Mouse (Mus musculus) kidney, adult 8-10 months (tissue): Measurements from ENCODE around the gene Olfr56.
"Not testable (repeated sequence)": the region's sequence is repeated elsewhere in the genome, so short reads cannot be mapped to it uniquely, and the experiment has no call there.

Experiments
- DNase-seq, 2 experiments: peaks; one replicate each; pipeline ENCODE4 v3.0.0; 2022

Gene Olfr56

DNA sequence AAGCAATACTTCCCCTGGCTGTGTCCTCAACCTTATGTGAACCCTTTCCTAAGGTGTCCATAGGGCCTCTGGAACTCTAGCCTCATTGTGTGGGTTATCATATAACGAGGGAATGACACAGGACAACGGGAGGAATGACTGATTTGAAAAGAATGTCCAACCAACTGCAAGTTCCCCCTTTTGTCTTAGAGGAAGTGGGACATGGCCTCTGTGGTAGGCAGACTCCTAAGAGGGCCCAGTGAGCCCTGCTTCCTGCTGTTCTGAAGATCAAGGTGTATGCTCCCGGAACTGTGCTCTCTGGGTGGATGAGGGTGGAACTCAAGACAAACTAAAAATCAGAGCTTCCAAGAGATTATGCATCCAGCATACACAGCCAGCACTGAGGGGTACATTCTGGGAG lies 81.4 kb downstream of the Olfr56 start:
- DNase-seq = not testable (repeated sequence)

DNA sequence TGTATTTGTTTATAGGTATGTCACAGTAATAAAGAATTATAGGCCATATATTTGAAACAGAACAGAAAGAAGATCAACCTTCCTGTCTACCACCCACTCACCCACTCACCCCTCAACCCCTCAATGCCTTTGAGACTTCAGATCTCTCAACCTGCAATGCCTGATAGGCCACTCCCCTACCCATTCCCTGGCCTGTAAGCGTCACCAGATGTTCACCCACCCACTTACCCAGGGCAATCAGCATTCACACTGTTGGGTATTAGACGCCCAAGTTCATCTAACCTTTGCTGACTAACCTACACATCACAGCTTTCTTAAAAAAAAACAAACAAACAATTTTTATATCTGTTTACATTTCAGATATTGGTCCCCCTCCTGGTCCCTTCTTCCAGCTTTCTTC lies 83.2 kb downstream of the Olfr56 start:
- DNase-seq = not testable (repeated sequence)

DNA sequence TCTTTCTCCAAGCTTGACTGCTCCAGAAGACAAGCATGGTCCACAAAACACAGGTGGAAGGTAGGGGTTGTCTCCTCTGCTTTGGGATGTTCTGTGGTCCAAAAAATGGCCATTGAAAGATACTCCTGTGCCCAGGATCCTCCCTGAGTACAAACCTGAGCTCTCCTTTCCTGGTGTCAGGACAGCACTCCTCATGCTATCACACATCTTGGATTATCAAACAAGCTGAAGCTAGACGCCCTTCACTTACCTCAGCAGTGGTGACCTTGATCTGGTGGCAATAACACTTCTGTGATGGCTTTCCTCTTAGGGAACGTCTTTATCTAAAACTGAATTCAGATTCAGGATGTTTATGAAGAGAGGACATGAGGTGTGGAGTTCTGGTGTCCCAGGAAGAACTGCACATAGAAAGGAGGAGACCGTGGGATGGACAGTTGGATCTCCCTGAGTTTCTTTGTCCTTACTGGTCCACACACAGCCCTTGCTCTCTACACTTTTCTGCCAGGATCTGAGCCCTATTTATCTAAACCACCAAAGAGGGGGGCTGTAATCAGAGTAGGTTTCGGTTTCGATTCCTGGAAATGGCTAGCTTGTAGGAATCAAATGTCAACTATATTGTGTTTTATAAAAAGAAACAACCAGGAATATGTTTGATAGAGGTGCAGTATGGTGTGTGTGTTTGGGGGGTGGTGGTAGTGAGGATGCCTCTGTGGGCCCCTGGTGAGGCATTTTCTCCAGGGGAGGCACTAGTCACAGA lies 85.2 kb downstream of the Olfr56 start, which contains the start of gene Tgtp2:
Gene Tgtp2, minus strand, starts transcription at position 494 of the 757 bp plus-strand sequence.
- DNase-seq = peak in 1 of 2 experiments; percentile 26

DNA sequence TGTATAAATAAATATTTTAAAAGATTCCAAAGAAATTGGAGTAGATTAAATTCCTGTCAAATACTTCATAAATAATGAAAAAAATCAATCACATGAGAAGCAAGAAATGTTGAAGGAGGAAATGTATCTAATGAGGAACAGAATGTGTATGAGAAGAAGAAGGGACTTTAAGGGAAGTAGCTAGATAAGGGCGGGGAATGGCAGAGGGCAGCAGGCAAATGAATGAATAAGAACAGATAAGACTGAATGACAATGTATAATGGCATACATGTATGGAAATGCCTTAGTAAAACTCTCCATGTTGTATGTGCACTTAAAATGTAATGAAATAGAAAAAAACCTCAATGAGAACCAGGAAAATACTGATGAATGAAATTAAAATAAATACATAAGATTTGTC lies 89.7 kb downstream of the Olfr56 start:
- DNase-seq = no peak

DNA sequence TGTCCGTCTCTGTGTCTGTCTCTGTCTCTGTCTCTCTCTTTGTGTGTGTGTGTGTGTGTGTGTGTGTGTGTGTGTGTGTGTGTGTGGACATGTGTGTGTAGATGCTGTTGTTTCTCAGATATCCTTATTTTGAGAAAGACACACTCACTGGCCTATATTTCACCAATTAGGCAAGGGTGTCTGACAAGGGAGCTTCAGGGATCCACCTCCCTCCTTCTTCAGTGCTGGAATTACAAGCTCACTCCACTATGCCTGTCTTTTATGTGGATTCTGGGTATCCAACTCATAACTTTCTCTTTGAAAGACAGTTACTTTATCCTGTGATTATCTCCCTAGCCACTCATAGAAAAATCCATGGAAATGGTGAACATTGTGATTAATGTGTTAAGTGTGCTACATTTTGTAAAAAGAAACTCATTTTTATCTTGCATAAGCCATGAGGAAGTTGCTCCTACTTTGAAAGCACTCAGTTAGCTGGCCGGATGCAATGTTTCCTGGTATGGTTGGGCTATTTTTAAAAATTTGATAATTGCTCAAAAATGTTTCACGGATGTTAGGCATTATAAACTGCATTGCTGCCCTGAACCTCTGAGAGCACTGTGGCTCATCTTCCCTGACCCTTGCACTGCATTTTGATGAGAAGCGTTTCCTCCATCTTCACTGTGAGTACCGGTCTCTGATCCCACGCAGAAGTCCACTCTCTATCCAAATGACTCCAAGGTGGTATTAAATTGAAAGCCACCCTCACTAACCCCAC lies 97.5 kb downstream of the Olfr56 start, which contains the start of gene Ifi47:
Gene Ifi47, plus strand, starts transcription at position 587 of the 757 bp plus-strand sequence.
- DNase-seq = peak; percentile 39 to 66

DNA sequence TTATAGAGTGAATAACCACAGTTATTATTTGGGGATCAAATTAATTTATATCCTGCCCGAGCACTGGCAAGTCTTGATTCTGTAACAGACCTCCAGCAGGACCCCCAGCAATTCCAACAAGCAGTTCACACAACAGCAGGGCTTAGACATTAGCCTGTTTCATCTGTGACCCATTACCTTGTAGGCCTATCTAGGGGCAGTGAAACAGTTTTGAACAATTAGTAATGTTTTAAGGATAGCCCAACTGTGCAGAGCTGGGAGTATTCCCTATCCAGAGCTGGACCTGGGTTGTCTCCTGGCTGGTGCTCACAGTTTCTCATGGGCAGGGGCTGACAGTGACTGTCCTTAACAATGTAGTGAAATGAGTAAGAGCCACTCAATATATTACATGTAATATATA lies 98.3 kb downstream of the Olfr56 start:
- no peak for DNase-seq

DNA sequence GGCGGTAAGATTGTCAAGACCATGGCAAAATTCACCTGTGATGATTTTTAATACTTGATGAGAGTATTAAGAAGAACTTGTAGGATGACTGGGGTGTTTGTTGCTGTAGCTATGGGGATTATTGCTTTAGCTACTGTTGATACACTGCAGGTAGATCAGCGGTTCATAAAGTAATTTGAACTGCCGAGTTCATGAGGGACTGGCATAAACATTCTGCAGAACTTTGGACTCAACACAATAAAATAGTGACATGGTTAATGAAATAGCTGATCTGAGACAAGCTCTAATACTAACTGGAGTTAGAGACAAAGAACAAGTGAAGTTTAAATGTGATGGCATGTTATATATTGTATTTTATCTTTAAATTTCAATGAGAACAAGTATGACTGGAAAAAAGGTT lies 100.0 kb downstream of the Olfr56 start:
- no peak for DNase-seq

DNA sequence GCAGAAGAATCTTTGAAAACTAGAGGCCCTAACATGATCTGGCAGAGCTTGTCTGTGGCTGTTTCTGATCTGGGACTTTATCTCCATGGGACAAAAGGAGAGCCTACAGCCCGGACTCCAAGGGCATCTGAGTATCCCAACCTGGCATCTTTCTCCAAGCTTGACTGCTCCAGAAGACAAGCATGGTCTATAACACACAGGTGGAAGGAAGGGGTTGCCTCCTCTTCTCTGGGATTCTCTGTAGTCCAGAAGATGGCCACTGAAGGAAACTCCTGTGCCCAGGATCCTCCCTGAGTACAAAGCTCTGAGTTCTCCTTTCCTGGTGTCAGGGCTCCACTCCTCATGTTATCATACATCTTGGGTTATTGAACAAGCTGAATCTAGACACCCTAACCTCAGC lies 101.9 kb downstream of the Olfr56 start:
- DNase-seq = no peak

DNA sequence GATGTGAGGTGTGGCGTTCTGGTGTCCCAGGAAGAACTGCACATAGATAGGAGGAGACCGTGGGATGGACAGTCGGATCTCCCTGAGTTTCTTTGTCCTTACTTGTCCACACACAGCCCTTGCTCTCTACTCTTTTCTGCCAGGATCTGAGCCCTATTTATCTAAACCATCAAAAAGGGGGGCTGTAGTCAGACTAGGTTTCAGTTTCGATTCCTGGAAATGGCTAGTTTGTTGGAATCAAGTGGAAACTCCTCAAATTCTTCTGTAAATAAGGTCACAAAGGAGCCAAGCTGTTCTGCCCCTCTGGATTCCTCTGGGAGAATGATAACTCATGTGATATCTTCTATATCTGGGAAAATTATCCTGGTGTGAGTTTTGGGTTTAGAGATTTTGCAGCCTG lies 102.7 kb downstream of the Olfr56 start:
- DNase-seq = peak in 1 of 2 experiments; percentile 44

DNA sequence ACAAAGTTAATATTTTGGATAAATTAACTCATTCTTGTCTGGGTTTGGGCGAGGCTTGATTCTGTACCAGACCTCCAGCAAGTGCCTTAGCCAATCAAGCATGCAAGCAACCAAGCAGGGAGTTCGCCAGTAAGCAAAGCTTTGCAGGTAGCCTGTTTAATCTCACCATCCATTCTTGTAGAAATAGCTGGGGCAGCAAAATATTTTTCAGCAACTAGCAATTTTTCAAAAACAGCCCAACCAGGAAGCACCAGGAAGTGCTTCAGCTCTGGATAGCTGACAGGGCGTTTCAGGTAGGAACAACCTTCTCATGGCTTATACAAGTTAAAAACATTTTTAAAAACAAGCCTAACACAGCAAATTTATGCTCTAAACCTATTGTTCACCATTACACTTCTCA lies 103.2 kb downstream of the Olfr56 start:
- DNase-seq = peak; percentile 44 to 51

DNA sequence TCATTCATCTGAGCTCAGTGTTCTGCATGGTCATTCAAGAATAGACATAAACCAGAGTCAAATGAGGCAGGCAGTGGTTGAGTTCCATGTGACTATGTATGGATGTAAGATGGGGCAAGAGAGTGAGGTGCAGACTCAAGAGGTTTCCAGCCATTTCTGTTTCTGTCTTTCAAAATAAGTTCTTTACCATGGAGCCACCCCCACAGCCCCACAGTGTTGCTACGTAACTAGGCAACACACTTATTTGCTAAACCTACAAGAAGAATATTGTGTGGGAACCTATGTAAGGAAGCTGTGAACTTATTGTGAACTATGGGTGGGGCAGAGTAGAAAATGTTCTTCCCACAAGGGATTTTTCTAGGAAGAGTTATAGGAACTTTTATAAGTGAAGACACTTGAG lies 104.5 kb downstream of the Olfr56 start:
- no peak for DNase-seq

DNA sequence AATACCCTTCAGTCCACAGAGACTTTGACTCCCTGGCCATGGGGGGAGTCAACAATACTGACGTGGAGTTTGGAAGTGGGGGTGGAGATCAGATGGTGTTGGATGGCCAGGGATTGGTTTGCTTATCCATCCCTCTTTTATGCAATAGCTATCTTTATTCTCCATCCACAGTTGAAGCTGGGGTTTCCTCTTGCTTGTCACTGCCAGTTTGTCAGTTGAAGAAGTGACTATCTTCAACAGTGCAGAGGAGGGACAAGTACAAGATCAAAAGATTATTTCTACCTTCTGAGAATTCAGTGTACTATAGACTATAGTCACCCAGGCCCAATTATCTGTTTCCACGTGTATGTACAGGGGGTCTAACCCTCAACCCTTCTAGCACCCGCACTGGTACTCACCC lies 105.1 kb downstream of the Olfr56 start:
- DNase-seq = no peak

DNA sequence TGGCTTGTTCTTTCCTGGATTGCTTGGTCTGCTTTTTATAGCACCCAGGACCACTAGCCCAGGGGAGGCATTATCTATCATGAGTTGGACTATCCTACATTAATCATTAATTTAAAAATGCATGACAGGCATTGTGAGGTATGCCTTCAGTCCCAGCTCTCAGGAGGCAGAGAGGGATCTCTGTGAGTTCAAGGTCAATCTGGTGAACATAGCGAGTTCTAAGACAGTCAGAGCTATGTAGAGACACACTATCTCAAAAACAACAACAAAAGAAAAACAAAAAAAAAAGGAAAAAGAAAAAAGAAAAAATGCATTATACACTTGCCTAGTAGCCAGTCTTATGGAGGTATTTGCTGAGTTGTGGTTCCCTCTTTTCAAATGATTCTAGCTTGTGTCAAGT lies 105.7 kb downstream of the Olfr56 start:
- DNase-seq = no peak

DNA sequence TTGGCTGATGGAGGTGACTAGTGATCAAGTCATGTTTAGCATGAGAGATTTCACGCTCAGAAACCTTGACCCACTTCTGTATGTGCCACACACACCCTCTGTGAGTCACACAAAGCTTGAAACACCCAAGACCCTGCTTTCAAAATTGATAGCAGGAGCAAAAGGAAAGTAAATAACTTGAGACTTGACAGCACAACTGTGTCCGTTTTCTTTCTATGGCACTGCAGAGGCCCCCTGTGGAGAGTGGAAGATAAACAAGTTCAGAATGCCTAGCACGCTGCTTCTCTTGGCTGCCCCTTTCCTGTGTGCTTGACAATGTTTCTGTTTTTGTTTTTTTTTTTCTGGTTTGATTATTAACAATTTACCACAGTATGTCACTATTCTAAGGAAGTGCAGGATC lies 106.2 kb downstream of the Olfr56 start:
- DNase-seq = no peak

DNA sequence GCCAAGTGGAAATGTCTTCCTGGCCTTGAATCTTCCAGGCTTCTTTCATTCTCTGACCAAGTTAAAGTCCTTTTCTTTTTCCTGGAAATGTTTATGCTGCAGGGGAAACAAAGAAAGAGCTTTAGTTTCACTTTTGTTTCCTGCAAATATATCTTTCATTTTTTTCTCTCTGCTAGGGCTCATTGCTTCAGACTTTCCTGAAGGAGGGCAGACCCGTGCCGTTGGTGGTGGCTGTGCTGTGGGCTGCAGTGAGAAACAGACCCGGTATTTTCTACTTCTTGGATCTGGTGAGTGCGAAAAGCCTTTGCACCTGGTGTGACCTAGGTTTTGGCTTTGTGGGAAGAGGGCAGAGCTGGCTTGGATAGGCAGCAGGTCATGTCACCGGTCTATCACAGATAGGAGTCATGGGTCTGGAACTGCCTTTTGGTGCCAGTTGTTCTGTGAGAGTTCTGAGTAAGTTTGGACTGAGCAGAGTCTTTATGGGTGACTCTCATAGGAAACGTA lies 108.2 kb downstream of the Olfr56 start:
- DNase-seq = no peak

DNA sequence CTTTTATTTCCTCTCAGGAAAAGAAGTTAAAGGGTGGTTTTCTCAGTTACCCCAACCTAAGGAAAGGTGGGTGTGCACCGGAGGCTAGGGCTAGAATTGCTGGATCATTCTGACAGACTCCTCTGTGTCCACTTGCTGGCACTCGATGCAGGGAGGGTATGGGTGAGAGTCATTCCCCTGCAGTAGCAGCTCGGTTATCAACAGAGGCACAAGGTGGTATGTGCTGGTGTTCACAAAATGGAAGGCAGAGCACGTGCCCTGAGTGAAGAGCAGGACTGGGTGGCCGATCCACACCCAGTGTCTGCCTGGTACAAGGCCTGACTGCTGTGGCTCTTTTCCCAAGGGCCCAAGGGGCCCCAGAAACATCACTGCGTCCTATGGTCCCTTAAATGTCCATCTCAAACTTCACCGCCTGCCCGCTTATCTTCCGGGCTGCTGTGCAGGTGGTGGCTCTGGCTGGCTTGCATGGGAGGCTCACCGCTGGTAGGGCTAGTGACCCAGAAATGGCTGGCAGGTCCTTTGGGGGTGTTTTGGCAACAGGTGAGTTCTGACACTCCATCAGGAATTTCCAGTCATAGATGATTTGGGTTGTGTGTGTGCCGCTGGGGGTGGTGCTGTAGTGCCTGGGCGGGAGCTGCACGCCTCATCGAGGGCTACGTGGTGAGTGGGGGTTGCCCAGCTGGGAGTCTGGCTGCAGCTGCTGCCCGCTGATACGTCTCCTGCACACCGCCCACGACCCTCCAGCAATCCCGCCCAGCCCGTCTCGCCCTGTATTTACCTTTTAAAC lies 109.3 kb downstream of the Olfr56 start:
- peak in 1 of 2 experiments; percentile 25 for DNase-seq

DNA sequence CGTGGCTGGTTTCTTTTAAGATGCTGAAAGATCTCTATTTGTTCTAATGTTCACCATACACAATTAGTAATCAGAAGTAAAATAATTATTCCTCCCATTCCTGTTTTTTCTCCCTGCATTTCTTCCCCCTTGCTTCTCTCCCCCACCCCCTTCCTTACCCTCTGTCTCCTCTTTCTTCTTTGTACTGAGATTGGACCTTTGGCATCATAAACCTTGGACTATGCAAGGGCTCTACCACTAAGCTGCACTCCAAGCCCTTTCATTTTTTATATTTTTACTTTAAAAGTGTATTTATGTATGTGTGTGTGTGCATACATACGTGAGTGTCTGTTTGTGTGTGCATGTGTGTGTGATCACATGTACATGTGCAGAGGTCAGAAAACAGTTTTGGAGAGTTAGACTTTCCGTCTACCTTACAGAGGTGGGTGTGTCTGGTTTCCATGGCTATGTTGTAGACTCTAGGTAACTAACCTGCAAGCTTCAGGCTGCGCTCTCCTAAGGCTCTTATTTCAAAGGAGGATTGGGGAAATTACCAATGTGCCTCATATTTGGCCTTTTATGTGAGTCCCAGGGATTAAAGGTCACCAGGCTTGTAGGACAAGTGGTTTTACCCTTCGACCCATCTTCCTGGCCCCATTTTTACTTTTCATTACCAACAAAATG lies 110.4 kb downstream of the Olfr56 start:
- DNase-seq = no peak

DNA sequence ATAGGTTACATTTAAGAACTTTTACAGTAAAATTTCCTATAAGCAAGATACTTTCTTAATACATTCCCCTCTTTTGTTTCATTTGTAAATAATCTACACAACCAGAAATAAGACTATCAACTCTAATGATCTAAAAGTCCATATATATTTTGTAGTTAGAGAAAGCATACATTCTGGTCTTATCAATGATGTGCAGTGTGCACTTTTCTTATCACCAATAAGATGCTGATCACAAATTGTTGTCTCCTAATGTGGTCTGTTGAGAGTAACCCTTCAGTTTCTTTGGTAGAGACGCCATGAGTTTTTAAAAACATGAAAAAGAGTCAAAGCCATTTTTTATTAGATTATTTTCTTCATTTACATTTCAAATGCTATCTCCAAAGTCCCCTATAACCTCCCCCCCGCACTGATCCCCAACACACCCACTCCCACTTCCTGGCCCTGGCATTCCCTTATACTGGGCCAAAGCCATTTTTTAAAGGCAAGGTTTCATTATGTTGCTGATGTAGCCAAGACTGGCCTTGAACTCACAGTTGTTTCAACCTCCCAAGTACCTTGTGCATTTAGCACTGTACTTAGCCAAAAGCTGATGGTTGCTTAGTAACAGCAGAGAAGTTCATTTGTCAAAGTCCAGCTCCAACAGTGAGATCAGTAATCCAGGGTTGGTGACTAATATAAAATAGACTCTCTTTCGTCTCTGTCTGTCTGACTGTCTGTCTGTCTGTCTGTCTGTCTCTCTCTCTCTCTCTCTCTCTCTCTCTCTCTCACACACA lies 111.2 kb downstream of the Olfr56 start:
- DNase-seq = no peak

DNA sequence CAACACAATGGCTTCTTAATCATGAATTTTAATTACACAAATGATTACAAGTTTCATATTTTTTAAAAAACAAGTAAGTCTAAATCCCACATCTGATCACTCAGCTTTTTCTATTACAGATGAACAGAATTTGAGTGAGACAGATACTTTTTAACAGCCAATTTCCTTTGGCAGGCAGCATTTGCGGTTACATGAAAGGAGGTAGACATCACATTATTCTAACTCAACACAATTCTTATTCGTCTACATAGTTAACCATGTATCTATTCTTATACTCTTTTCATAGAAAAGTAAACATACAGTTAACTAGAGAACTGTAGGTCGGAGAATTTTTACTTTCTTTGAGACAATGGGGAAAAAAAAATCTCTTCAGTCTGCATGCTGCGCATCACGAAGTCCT lies 111.9 kb downstream of the Olfr56 start:
- no peak for DNase-seq

DNA sequence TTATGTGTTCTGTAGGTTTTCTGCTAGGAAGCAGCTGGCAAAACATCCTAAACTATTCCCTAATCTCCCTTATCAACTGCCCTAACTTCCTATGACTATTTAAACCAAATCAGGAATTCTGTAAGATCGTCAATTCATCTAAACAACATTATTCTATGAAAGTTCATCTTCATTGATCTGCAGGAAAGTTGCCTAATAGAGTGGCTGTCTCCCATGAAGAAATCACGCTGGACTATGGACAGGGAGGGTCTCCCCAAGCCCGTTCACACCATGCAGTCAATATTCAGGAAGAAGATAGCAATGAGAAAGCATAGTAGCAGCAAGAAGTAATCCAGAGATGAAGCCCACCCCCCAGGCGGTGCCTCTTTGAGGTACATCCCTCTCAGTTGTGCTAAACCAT lies 112.5 kb downstream of the Olfr56 start:
- DNase-seq = no peak

DNA sequence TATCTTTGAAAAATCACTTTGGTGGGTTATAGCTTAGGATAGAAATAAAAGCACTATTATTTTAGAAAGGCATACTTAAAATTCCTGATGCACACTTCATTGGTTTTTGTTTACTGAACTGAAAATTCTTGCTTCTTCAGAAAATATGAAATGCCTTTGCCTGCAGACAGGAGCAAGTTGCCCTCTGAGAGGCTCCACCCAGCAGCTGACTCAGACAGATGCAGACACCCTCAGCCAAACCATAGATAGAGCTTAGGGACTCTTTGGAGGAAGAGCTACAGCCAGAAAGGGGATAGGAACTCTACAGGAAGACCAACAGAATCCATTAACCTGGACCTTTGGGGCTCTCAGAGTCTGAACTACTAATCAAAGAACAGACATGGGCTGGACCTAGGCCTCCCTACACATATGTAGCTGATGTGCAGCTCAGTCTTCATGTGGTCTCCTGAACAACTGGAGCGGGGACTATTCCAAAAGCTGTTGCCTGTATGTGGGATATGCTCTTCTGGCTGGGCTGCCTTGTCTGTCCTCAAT lies 113.4 kb downstream of the Olfr56 start:
- no peak for DNase-seq

DNA sequence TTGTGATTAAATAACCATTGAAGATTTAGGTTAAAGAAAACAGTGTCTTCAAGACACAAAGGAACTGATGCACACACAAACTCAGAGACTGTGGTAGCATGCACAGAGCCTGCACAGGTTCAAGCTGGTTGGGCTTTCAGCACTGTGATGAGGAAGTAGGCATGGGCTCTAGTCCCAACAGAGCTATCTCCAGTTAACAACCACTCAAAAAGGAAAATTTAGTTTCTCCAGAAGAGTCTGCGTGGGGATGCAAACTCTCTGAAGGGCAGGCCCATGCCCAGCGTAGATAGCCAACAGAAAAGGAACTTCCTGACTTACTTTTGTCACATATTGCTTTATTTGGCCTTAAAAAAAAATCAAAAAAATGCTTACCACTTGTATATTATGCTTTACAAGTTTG lies 114.1 kb downstream of the Olfr56 start:
- no peak for DNase-seq
